Mouse (Mus musculus) induced T-regulatory cell, adult 2 months (primary cell): ENCODE measurements at regions not wholly inside any gene's neighbourhood (a gene's known extent, or its start where the extent isn't known, plus 50 kb on each side); places are given as distances from the start of the nearest gene placed in this dataset.
"Not testable (repeated sequence)": the region's sequence is repeated elsewhere in the genome, so short reads cannot be mapped to it uniquely, and the experiment has no call there.

Source experiments
- DNase-seq: peaks from one replicate; pipeline ENCODE4 v3.0.0-alpha.2; 2012; ENCODE audit warnings: low read depth

GRCm38 (mm10) chr16:86361099-86361498 is 459.5 kb upstream of the Adamts5 start:
- no peak for DNase-seq

- no peak for DNase-seq
These were observed 453.4 kb upstream of the Adamts5 start for GRCm38 (mm10) chr16:86355036-86355435.

- no peak for DNase-seq
These were observed 446.1 kb upstream of the Adamts5 start for GRCm38 (mm10) chr16:86347753-86348152.

GRCm38 (mm10) chr16:86346916-86347315 is 445.3 kb upstream of the Adamts5 start:
- DNase-seq = no peak

GRCm38 (mm10) chr16:86340311-86340710 is 438.7 kb upstream of the Adamts5 start:
- DNase-seq = no peak

- no peak for DNase-seq
These were observed 423.8 kb upstream of the Adamts5 start for GRCm38 (mm10) chr16:86325406-86325805.

- DNase-seq = no peak
These were observed 417.3 kb upstream of the Adamts5 start for GRCm38 (mm10) chr16:86318898-86319297.

GRCm38 (mm10) chr16:86309696-86310095 is 408.1 kb upstream of the Adamts5 start:
- DNase-seq = no peak

GRCm38 (mm10) chr16:86303869-86304268 is 402.2 kb upstream of the Adamts5 start:
- DNase-seq = no peak

GRCm38 (mm10) chr16:86302451-86303145 is 401.0 kb upstream of the Adamts5 start:
- DNase-seq = no peak

GRCm38 (mm10) chr16:86294436-86294835 is 392.8 kb upstream of the Adamts5 start:
- DNase-seq = no peak

- DNase-seq = no peak
These were observed 379.7 kb upstream of the Adamts5 start for GRCm38 (mm10) chr16:86281326-86281725.

- DNase-seq = no peak
These were observed 375.4 kb upstream of the Adamts5 start for GRCm38 (mm10) chr16:86277031-86277430.

GRCm38 (mm10) chr16:86261612-86262011 is 360.0 kb upstream of the Adamts5 start:
- DNase-seq = no peak

GRCm38 (mm10) chr16:86252630-86253029 is 351.0 kb upstream of the Adamts5 start:
- no peak for DNase-seq

GRCm38 (mm10) chr16:86250021-86250420 is 348.4 kb upstream of the Adamts5 start:
- DNase-seq = no peak

- DNase-seq = no peak
These were observed 342.6 kb upstream of the Adamts5 start for GRCm38 (mm10) chr16:86244191-86244590.

GRCm38 (mm10) chr16:86242766-86243510 is 341.3 kb upstream of the Adamts5 start:
- DNase-seq = no peak

- DNase-seq = no peak
These were observed 321.4 kb upstream of the Adamts5 start for GRCm38 (mm10) chr16:86222997-86223396.

- DNase-seq = no peak
These were observed 308.9 kb upstream of the Adamts5 start for GRCm38 (mm10) chr16:86210547-86210946.

- DNase-seq = no peak
These were observed 307.7 kb upstream of the Adamts5 start for GRCm38 (mm10) chr16:86209319-86209718.

GRCm38 (mm10) chr16:86189874-86190273 is 288.2 kb upstream of the Adamts5 start:
- no peak for DNase-seq

- DNase-seq = no peak
These were observed 287.3 kb upstream of the Adamts5 start for GRCm38 (mm10) chr16:86188966-86189365.

GRCm38 (mm10) chr16:86187609-86188008 is 286.0 kb upstream of the Adamts5 start:
- DNase-seq = not testable (repeated sequence)
